Mouse (Mus musculus): ENCODE measurements around the gene Sult1c2.
"Not testable (repeated sequence)": the region's sequence is repeated elsewhere in the genome, so short reads cannot be mapped to it uniquely, and the experiment has no call there.

Gene Sult1c2

DNA sequence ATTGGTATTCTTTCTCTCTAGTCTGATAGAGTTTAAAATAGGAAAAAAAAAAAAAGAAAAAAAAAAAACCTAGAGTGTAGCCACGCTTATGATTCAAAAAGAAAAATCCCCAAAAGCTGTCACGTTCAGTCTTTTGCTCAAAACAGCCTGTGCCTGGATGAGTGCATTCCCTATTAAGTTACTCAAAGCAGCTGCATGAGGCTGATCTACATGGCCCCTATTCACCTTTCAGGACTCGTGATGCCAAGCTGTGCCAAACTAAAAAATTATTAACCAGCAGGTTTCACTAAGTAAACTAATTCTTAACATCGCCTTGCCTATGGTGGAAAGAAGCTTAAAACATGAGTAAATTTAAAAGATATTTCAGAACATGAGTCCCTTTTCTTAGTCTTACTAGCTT is at the start of gene Sult1c2:
Sult1c2 (minus strand) TSS at position 134 of the 400 bp plus-strand sequence.
- no peak for DNase-seq (ENCODE audit: low spot score in 2 of 2)

DNA sequence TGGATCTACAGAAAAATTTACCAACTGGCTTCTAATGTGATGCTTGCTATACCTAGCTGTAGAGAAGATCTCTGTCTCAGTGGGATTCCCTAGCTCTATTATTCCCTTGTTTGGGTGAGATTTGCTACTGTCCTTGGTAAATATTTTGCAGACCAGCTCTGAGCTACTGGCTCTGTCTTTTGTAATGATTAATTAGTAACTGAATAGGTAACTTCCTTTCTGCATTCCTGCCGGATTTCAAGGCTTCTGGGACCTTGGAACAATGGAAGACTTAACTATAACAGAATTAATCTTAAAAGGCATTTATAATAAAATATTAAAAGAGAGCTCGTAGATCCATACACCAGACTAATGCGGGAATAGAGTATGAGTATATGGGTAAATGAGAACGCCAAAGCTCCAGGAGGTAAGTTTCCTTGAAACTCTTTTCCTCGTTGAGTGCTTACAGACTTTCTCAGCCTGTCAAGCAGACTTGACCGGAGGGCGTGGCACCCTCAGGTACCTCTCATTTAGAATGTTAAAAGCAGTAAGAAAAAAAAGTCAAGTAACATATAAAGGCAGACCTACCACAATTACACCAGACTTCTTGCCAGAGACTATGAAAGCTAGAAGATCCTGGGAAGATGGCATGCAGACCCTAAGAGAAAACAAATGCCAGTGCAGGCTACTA is 33.0 kb upstream of the Sult1c2 start:
- DNase-seq (ENCODE audit: low spot score in 2 of 2), result not testable (repeated sequence)

DNA sequence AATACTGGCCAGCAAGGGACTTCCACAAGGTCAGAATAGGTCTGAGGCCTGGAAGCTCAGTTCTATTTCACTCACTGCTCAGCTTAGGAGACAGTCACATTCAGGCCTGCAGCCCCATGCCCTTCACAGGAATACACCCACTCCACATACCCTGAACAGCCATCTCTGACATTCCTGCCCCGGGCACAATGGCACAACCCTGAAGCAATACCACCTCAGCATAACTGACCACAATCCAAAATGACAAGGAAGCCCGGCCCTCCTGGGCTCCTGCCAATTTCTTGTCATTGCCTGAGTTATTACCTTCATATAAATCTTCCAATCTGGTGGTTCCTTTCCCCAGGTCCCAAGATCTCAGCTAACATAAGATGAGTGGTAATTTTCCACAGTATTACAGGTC is 28.3 kb upstream of the Sult1c2 start:
- no peak for DNase-seq (ENCODE audit: low spot score in 2 of 2)

DNA sequence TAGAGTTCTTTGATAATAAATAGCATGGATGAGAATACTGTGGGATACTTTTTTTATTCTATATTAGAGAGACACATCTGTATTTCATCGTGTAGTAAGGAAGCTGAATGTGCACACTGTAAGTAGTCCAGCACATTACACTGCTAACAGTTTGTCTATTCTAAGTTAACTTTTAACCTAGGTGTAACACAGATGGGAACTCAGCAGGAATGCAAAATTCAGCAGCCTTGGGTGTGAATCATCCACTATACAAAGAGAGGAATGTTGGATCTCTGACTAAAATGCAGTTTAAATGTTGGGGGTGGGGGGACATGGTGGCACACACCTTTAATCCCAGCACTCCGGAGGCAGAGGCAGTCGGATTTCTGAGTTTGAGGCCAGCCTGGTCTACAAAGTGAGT is 26.1 kb upstream of the Sult1c2 start:
- no peak for DNase-seq (ENCODE audit: low spot score in 2 of 2)

DNA sequence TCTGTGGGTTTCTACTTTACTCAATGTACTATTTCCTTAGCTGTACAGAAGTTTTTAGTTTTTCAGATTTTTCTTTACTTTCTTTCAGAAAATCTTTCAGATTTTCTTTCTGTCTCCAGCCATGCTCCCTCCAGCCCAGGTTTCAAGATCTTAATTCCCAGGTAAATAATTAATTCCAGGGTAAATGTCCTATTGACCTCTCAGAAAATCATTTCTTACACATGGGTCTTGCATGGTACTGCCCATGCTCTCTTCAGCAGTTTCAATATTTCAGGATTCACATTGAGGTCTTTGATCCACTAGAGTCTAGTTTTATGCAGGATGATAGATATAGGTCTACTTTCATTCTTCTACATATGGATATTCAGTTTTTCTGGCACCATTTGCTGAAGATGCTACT is 23.8 kb upstream of the Sult1c2 start:
- DNase-seq (ENCODE audit: low spot score in 2 of 2), result no peak

DNA sequence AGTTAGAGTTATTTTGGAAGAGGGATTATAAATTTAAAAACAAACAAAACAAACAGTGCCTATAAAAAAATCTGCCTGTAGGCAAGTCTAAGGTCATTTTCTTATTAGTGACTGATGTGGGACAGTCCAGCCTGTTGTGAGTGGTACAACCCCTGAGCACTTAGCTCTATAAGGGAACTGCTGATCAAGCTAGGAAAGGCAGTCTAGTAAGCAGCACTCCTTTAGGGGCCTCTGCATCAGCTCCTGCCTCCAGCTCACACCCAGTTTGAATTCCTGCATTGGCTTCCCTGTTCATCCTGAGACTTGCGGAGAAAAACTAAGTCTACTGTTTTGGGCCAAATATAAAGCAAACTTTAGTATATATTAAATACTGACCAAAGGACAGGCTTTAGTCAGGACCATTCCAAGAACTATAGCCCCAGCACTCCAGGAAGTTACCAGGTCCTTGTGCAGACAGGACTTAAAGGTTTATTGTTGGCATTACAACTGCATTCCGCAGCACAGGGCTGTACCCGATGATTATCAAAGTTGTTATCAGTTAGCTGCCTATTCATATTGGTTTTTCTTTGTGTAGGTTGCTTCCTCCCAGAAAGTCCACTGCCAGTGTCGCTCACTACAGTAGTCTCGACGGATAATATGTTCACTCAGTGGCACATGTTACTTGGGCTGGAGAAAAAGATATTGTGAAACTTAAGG is 19.3 kb upstream of the Sult1c2 start:
- DNase-seq (ENCODE audit: low spot score in 2 of 2), result no peak

DNA sequence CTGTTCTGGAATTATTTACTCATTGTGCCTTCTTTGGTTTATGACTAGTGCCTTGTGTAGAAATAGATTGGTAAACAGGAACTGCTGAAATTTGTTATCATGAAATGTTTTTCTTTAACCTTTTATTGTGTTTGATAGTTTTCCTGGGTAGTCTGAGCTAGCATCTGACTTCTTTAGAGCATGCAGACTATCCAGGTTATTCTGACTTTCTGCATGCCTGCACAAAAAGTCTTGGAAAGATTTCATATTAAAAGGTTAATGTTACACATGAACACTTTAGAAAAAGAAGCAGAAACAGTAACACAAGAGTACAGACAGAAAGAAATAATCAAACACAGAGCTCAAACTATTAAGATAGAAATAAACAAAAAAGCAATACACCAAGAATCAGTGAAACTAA is 14.4 kb upstream of the Sult1c2 start:
- DNase-seq (ENCODE audit: low spot score in 2 of 2), result no peak

DNA sequence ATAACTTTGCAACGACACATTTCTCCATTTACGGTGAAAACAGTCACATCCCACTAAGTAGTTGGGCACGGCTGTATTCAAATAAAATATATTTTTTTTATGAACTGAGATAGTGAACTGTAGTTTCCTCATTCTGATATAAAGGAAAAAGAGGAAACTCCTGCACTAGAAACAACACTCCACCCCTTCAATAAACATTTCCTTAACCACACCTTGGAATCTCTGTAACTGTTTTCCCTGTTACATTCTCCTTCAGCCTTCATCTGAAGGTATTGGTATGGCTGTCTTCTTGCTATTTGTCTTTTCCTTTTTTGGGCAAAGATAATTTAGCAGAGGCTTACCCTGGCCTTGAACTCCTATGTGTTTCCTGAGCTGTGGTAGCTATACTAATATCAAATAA is 8.9 kb upstream of the Sult1c2 start:
- DNase-seq (ENCODE audit: low spot score in 2 of 2), result no peak

DNA sequence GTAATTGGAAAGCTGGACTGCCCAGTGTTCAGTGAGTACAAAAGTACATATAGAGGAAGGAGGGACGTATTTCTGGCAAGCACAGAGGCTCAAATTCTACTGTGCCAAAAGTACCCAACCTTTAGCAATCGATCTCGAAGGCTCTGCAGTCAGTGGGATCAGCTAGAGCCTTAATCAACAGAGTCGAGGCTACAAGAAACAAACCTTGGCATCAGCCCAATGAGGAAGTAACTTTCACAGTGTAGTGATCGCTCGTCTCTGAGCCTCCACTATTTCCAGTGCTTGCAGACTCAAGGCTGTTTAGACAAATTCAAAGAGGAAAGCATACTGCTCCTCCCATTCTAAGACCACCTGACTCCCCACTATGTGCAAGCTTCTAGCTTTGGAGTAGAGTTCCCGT is 343 bp downstream of the Sult1c2 start:
- DNase-seq (ENCODE audit: low spot score in 2 of 2), result no peak

DNA sequence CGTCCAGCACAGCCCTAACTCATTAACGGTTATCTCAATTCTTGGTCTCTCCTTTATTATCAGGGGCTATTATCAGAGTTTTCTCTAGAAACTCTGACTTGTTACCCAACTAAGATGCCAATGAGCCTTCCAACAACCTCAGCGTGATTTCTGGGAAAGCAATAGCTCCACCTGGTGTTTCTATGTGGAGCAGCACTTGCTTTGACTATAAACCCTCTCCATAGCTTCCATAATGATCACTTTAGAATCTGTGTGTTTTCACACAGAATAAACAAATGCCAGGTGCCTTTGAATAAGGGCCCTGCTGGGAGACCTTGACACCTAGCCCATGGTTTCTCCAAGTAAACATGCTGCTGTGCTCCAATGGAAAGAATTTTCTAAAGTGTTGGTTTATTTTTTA is 12.8 kb downstream of the Sult1c2 start:
- no peak for DNase-seq (ENCODE audit: low spot score in 2 of 2)

DNA sequence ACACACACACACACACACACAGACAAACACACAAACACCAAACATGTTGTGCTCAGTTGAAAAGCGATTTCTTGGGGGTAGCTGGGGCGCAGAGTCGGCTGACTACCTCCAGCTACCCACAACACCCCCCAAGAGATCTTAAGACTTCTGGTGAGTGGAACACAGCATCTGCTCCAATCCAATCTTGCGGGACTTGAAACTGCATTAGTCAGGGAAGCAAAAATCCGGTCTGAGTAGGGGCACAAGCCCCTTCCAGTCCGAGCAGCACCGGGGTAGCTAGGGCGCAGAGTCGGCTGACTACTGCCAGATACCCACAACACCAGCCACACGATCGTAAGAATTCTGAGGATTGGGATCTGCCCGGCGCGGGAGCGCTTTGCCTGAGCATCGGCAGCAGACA is 42.2 kb downstream of the Sult1c2 start:
- DNase-seq (ENCODE audit: low spot score in 2 of 2), result not testable (repeated sequence)

DNA sequence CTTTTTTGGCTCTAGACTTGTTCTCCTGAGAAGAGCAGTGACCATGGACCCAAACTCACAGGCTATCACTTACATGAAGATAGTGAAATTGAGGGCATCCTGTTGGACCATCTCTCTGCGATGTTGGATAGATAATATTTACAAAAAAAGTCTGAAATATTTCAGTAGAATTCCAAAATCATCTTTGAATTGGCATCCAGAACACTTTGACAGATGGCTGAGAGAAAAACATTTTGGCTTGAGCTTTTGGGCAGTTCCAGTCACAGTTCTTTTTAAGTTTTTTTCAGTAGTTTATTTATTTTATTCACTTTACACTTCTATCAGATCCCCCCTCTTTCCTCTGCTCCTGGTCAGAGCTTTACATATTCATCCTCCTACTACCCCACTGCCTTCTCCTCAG is 62.8 kb downstream of the Sult1c2 start:
- DNase-seq (ENCODE audit: low spot score in 2 of 2), result no peak

All from spleen, postnatal 4 days (tissue).